Mouse (Mus musculus): ENCODE results near the gene Cbln3. TPM values are rescaled to one million over a fixed set of nuclear protein-coding genes. Genes with fewer than 3 reads are reported as not detected.

Cbln3 gene
- total and polyA plus RNA-seq, 3 experiments: 0.17 to 0.26 (median 0.24) TPM

DNA sequence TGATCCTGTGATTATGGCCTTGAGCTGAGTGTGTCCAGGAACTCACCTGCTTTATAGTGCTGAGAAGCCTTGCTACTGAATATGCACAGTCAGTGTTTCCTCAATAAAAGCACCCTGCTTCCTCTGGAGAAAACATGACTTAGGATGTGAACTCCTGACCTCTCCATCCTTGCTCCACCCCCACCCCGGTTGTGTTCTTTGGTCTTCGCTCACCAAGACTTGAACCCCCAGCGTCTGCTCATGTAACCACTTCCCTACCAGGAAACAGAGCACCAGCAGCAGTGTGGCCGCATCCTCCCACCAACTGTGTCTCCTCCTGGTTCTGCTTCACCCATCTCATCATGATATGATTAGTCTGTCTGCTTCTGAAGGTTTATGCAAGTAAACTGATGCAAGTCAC is 29.2 kb upstream of the Cbln3 start:
- H3K27me3 ChIP-seq (replicated peaks): no peaks in the 10 kb centered on the region
- peaks cover 0 to 4% of the 10 kb centered on the region in 2 experiments; a peak in 2 of 4 replicates for H3K4me1 ChIP-seq (ENCODE audit: control insufficient read depth in 1 of 2, insufficient read depth in 2 of 2)
- 0 out of 2 replicates have a peak, but pooled peaks cover 2% of the 10 kb centered on the region for H3K79me2 ChIP-seq (replicated peaks; ENCODE audit: control insufficient read depth, extremely low read depth, insufficient read depth, poor library complexity, severe bottlenecking)
- in situ Hi-C loops (cut with MboI; ENCODE audit: low pct_ligation_motif_present, low pct_unique_long_range_greater_than_20kb, low sequenced_read_pairs): no loop called here
- dilution Hi-C loops (cut with MboI; ENCODE audit: extremely low pct_ligation_motif_present, extremely low pct_unique_long_range_greater_than_20kb, low sequenced_read_pairs): no loop called here
- H3K9me3 ChIP-seq (replicated peaks; ENCODE audit: low read length): peaks cover 5% of the 10 kb centered on the region
- no peak overlapping the region for H3K9ac ChIP-seq (ENCODE audit: insufficient read depth, low read depth)
- H3K4me3 ChIP-seq (replicated peaks in 1 of 3; ENCODE audit: low read depth in 2 of 3, low read length in 2 of 3, poor library complexity in 1 of 3): no peak overlapping the region
- DNase-seq (ENCODE audit: extremely low read depth): peak; percentile 14
- H3K36me3 ChIP-seq (replicated peaks in 1 of 2; ENCODE audit: control insufficient read depth in 1 of 2, insufficient read depth in 1 of 2, low read length in 1 of 2): no peaks in the 10 kb centered on the region
- no peak overlapping the region for H3K27ac ChIP-seq (ENCODE audit: insufficient read depth, low read depth)
- TF ChIP-seq ZNF384 (IDR thresholded peaks at IDR 0.05; ENCODE audit: low read depth, low read length) (no peak), SIN3A (IDR thresholded peaks at IDR 0.05; ENCODE audit: low read length) (no peak), RAD21 (IDR thresholded peaks at IDR 0.05; ENCODE audit: low read depth, low read length) (no peak)
- no peak overlapping the region for H3K4me2 ChIP-seq (ENCODE audit: insufficient read depth, low read depth, poor library complexity, severe bottlenecking)

DNA sequence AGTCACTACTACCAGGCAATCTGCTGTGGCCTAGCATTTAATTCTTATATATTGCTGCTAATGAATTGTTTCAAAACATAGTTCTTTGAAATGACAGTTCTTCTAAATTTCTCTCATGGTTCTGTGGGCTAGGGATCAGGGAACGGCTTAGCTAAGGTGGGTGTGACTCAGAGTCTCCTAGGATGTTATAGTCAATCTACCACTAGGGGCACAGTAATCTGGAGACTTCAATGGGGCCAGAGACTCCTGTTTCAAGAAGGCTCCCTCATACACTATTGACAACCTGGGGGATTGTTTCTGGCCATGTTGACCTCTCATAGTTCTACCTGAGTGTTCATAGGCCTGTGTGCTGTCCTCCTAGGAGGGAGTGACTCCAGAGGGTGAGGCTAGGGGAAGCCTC is 21.3 kb upstream of the Cbln3 start:
- DNase-seq (ENCODE audit: extremely low read depth): peak; percentile 52
- Histone ChIP-seq H3K4me3 (replicated peaks in 1 of 3; ENCODE audit: low read depth in 2 of 3, low read length in 2 of 3, poor library complexity in 1 of 3) (no peak overlapping the region), H3K9me3 (replicated peaks; ENCODE audit: low read length) (no peaks in the 10 kb centered on the region), H3K27me3 (replicated peaks) (no peaks in the 10 kb centered on the region), H3K4me1 (ENCODE audit: control insufficient read depth in 1 of 2, insufficient read depth in 2 of 2) (peaks cover 9 to 26% of the 10 kb centered on the region in 2 experiments; a peak in 3 of 4 replicates), H3K9ac (ENCODE audit: insufficient read depth, low read depth) (peak overlapping the region; percentile 45; the same call in 1 of the 2 replicates), H3K79me2 (replicated peaks; ENCODE audit: control insufficient read depth, extremely low read depth, insufficient read depth, poor library complexity, severe bottlenecking) (no peaks in the 10 kb centered on the region), H3K36me3 (replicated peaks in 1 of 2; ENCODE audit: control insufficient read depth in 1 of 2, insufficient read depth in 1 of 2, low read length in 1 of 2) (no peaks in the 10 kb centered on the region), H3K4me2 (ENCODE audit: insufficient read depth, low read depth, poor library complexity, severe bottlenecking) (no peak overlapping the region), H3K27ac (ENCODE audit: insufficient read depth, low read depth) (no peak overlapping the region)
- dilution Hi-C loops (cut with MboI; ENCODE audit: extremely low pct_ligation_motif_present, extremely low pct_unique_long_range_greater_than_20kb, low sequenced_read_pairs): no loop called here
- TF ChIP-seq UBTF (IDR thresholded peaks at IDR 0.05; ENCODE audit: low read depth, low read length): no peak
- TF ChIP-seq IRF4 (IDR thresholded peaks at IDR 0.05; ENCODE audit: low read depth, low read length): 0 out of 2 replicates have a peak, but pooled peaks have one; percentile 16
- TF ChIP-seq ZC3H11A (IDR thresholded peaks at IDR 0.05; ENCODE audit: low read depth, low read length): no peak
- TF ChIP-seq SMC3 (IDR thresholded peaks at IDR 0.05; ENCODE audit: low read depth, low read length): no peak
- no peak for TF ChIP-seq TBP (conservative IDR thresholded peaks at IDR 0.05; ENCODE audit: low read depth, low read length)
- TF ChIP-seq ETS1 (conservative IDR thresholded peaks at IDR 0.05; ENCODE audit: low read depth, low read length): no peak
- TF ChIP-seq TCF12 (IDR thresholded peaks at IDR 0.05; ENCODE audit: low read depth, low read length): no peak
- TF ChIP-seq NRF1 (IDR thresholded peaks at IDR 0.05; ENCODE audit: low read depth, low read length): no peak
- TF ChIP-seq CTCF (conservative IDR thresholded peaks at IDR 0.05 in 1 of 2, IDR thresholded peaks at IDR 0.05 in 1 of 2; ENCODE audit: low read depth in 2 of 2, low read length in 2 of 2): peak; percentile 48 to 66
- no peak for TF ChIP-seq ZKSCAN1 (IDR thresholded peaks at IDR 0.05; ENCODE audit: borderline replicate concordance, low read depth, low read length)
- no peak for TF ChIP-seq ZNF384 (IDR thresholded peaks at IDR 0.05; ENCODE audit: low read depth, low read length)
- TF ChIP-seq JUND (conservative IDR thresholded peaks at IDR 0.05; ENCODE audit: low read depth, low read length): no peak
- in situ Hi-C loops (cut with MboI; ENCODE audit: low pct_ligation_motif_present, low pct_unique_long_range_greater_than_20kb, low sequenced_read_pairs): loop anchor here (5.0 kb wide), 1 partner anchor 33 kb away; no protein-coding TSS in a partner anchor

All from CH12.LX (cell line).